ENCODE assay signal across 8 mouse cellular contexts in genomic region chr8:126943565-126943964, GRCm38 (mm10). TPM values are rescaled to one million over a fixed set of nuclear protein-coding genes. Genes with fewer than 3 reads are reported as not detected.
DNase-seq lines count a peak whose midpoint lies in the region; ATAC-seq lines count a peak whose summit lies in the region.

No protein-coding gene starts in this region.

- DNase-seq in lung, postnatal 14 days = no peak
- no peak for DNase-seq in urinary bladder, postnatal 36 days (ENCODE audit: low spot score in 2 of 2)
- no peak for DNase-seq in gastrocnemius, postnatal 36 days

- H3K9me3 ChIP-seq in erythroblast, embryonic 14.5 days (ENCODE audit: control insufficient read depth, low read length) = no peaks in the 10 kb centered on the region
- H3K9me3 ChIP-seq in lung, embryonic 15.5 days = no peaks in the 10 kb centered on the region
- no peaks in the 10 kb centered on the region for H3K9me3 ChIP-seq in intestine, embryonic 16.5 days (ENCODE audit: control insufficient read depth, low read length)
- no peaks in the 10 kb centered on the region for H3K9me3 ChIP-seq in neural tube, embryonic 15.5 days (replicated peaks)

- no peak overlapping the region for H3K27ac ChIP-seq in lung, embryonic 15.5 days
- H3K27ac ChIP-seq in intestine, embryonic 16.5 days (ENCODE audit: low read length) = peak overlapping the region; percentile 33
- no peak overlapping the region for H3K27ac ChIP-seq in neural tube, embryonic 15.5 days (replicated peaks)

- H3K9ac ChIP-seq in lung, embryonic 15.5 days = no peak overlapping the region
- peak overlapping the region; percentile 27; the same call in 1 of the 2 replicates for H3K9ac ChIP-seq in intestine, embryonic 16.5 days (ENCODE audit: low read depth, low read length)
- no peak overlapping the region for H3K9ac ChIP-seq in neural tube, embryonic 15.5 days (replicated peaks)

- peak overlapping the region; percentile 66 for H3K4me2 ChIP-seq in lung, embryonic 15.5 days
- H3K4me2 ChIP-seq in intestine, embryonic 16.5 days (ENCODE audit: low read depth, low read length) = peak overlapping the region; percentile 73
- H3K4me2 ChIP-seq in neural tube, embryonic 15.5 days = peak overlapping the region; percentile 95

- no peak for ATAC-seq in erythroblast, adult 5-6 weeks (replicated peaks; ENCODE audit: low FRiP score, poor library complexity, severe bottlenecking)
- ATAC-seq in lung, embryonic 15.5 days (ENCODE audit: borderline replicate concordance, extremely low read depth, low FRiP score, low TSS enrichment) = no peak
- ATAC-seq in intestine, embryonic 16.5 days = no peak
- ATAC-seq in neural tube, embryonic 15.5 days (ENCODE audit: low FRiP score) = no peak

- H3K4me1 ChIP-seq in erythroblast, embryonic 14.5 days (ENCODE audit: control insufficient read depth) = peaks cover 42% of the 10 kb centered on the region
- peaks cover 22% of the 10 kb centered on the region for H3K4me1 ChIP-seq in lung, embryonic 15.5 days
- H3K4me1 ChIP-seq in intestine, embryonic 16.5 days (ENCODE audit: control insufficient read depth, insufficient read depth, low read length) = peaks cover 10% of the 10 kb centered on the region
- H3K4me1 ChIP-seq in neural tube, embryonic 15.5 days = peaks cover 41% of the 10 kb centered on the region

- H3K27me3 ChIP-seq in erythroblast, embryonic 14.5 days (ENCODE audit: control insufficient read depth) = no peaks in the 10 kb centered on the region
- H3K27me3 ChIP-seq in lung, embryonic 15.5 days = no peaks in the 10 kb centered on the region
- H3K27me3 ChIP-seq in intestine, embryonic 16.5 days (replicated peaks; ENCODE audit: control insufficient read depth, insufficient read depth, low read length) = no peaks in the 10 kb centered on the region
- no peaks in the 10 kb centered on the region for H3K27me3 ChIP-seq in neural tube, embryonic 15.5 days (replicated peaks)

- intact Hi-C loops in gastrocnemius, postnatal 36 days (cut with DNase I) = no loop called here

- H3K4me3 ChIP-seq in erythroblast, embryonic 14.5 days (replicated peaks) = peak overlapping the region; percentile 94
- H3K4me3 ChIP-seq in lung, embryonic 15.5 days = peak overlapping the region; percentile 76
- H3K4me3 ChIP-seq in intestine, embryonic 16.5 days (ENCODE audit: low read length) = peak overlapping the region; percentile 90
- H3K4me3 ChIP-seq in neural tube, embryonic 15.5 days (replicated peaks) = peak overlapping the region; percentile 79; the same call in 1 of the 2 replicates

- H3K36me3 ChIP-seq in erythroblast, embryonic 14.5 days (ENCODE audit: control insufficient read depth) = peaks cover 46% of the 10 kb centered on the region
- H3K36me3 ChIP-seq in lung, embryonic 15.5 days = peaks cover 22% of the 10 kb centered on the region; the same call in 1 of the 2 replicates
- H3K36me3 ChIP-seq in intestine, embryonic 16.5 days (ENCODE audit: control insufficient read depth, insufficient read depth, low read length) = no peaks in the 10 kb centered on the region
- H3K36me3 ChIP-seq in neural tube, embryonic 15.5 days = peaks cover 18% of the 10 kb centered on the region

- 87% methylated on average over 7 of the region's 7 CpGs for WGBS in lung, embryonic 15.5 days
- 85% methylated on average over 7 of the region's 7 CpGs for WGBS in intestine, embryonic 16.5 days
- WGBS in neural tube, embryonic 15.5 days = 93% methylated on average over 7 of the region's 7 CpGs

RNA-seq across cellular contexts. Expression of gene Tomm20, which starts 2.1 kb away (rescaled TPM):
- 37.4 and 40.7 TPM in 2 replicates for polyA plus RNA-seq in erythroblast, embryonic 14.5 days (2012)
- 14.4 and 15.8 TPM in 2 replicates for total RNA-seq in erythroblast, adult 5-6 weeks (2015; ENCODE audit: low replicate concordance)
- total RNA-seq in erythroblast, adult 5-6 weeks (2017; ENCODE audit: low replicate concordance) = 42.5 and 56.2 TPM in 2 replicates
- 208 TPM in 2 replicates for polyA plus RNA-seq in lung, embryonic 15.5 days (2015; fragmentation: Nextera tagmentation; extraction: Ambion mirVana)
- 314 and 329 TPM in 2 replicates for polyA plus RNA-seq in intestine, embryonic 16.5 days (2015; fragmentation: Nextera tagmentation; extraction: Ambion mirVana)
- 225 and 227 TPM in 2 replicates for polyA plus RNA-seq in neural tube, embryonic 15.5 days (2015; fragmentation: Nextera tagmentation; extraction: Ambion mirVana)
- total RNA-seq in gastrocnemius, postnatal 36 days (2021) = 10 to 100 TPM; 73.0 to 86.8 TPM

RNA-seq across cellular contexts. Expression of gene Rbm34, which starts 27.3 kb away (rescaled TPM):
- polyA plus RNA-seq in erythroblast, embryonic 14.5 days (2012) = 0.36 and 0.44 TPM in 2 replicates
- 5.2 and 10.6 TPM in 2 replicates for total RNA-seq in erythroblast, adult 5-6 weeks (2015; ENCODE audit: low replicate concordance)
- total RNA-seq in erythroblast, adult 5-6 weeks (2017; ENCODE audit: low replicate concordance) = 3.8 and 5.7 TPM in 2 replicates
- 22.7 and 23.2 TPM in 2 replicates for polyA plus RNA-seq in lung, embryonic 15.5 days (2015; fragmentation: Nextera tagmentation; extraction: Ambion mirVana)
- polyA plus RNA-seq in intestine, embryonic 16.5 days (2015; fragmentation: Nextera tagmentation; extraction: Ambion mirVana) = 20.6 and 22.0 TPM in 2 replicates
- polyA plus RNA-seq in neural tube, embryonic 15.5 days (2015; fragmentation: Nextera tagmentation; extraction: Ambion mirVana) = 24.1 and 24.7 TPM in 2 replicates
- 1 to 10 TPM; 3.4 to 5.1 TPM for total RNA-seq in gastrocnemius, postnatal 36 days (2021)

Comparison
In these comparisons a context has a peak if more than half of its experiments do, and no peak if none do; other contexts are left out.
1. RNA of gene Rbm34, which starts 27.3 kb away (polyA plus RNA-seq): 24.1 to 24.7 TPM in neural tube, embryonic 15.5 days, 22.7 to 23.2 TPM in lung, embryonic 15.5 days and 20.6 to 22.0 TPM in intestine, embryonic 16.5 days; 0.36 to 0.44 TPM in erythroblast, embryonic 14.5 days; every median in the first group is over 10 times any median in the second.
2. Peak in every context shown above with its lines, with median percentiles within 50 percentile points of each other: H3K4me3 ChIP-seq and H3K4me2 ChIP-seq.